Mouse (Mus musculus) heart, postnatal 0 days (tissue): ENCODE data around the gene Alas2. TPM values are rescaled to one million over a fixed set of nuclear protein-coding genes. Genes with fewer than 3 reads are reported as not detected.

Experiments
- ATAC-seq: fragments of 200-750 bp; cut with Nextera tagmentation; 2 replicates; pipeline ENCODE4 v1.8.0; 2017; ENCODE audit warnings: low read depth, moderate number of reproducible peaks, moderate library complexity; ENCODE audit not compliant: insufficient read depth
- DNase-seq: peaks from one replicate; pipeline ENCODE4 v3.0.0-alpha.2; 2016; ENCODE audit warnings: low spot score
- H3K27ac ChIP-seq: fragments of 300-500 bp; sonication (generic); 2 replicates; pipeline ENCODE4 v1.5.1; 2014; ENCODE audit warnings: low read depth, mild to moderate bottlenecking
- H3K27me3 ChIP-seq: fragments of 300-500 bp; sonication (generic); 2 replicates; pipeline ENCODE4 v1.6.1; 2014; ENCODE audit warnings: low read length, mixed read lengths; ENCODE audit not compliant: control insufficient read depth, insufficient read depth
- H3K36me3 ChIP-seq: fragments of 300-500 bp; sonication (generic); replicated peaks from 2 replicates; pipeline ENCODE4 v1.6.1; 2014; ENCODE audit warnings: low read length, mixed read lengths; ENCODE audit not compliant: control insufficient read depth, insufficient read depth
- H3K4me1 ChIP-seq: fragments of 300-500 bp; sonication (generic); 2 replicates; pipeline ENCODE4 v1.6.1; 2014; ENCODE audit warnings: antibody characterized with exemption; ENCODE audit not compliant: control insufficient read depth, insufficient read depth
- H3K4me2 ChIP-seq: fragments of 300-500 bp; sonication (generic); 2 replicates; pipeline ENCODE4 v1.6.1; 2014; ENCODE audit warnings: low read depth, mild to moderate bottlenecking, low read length, moderate library complexity
- H3K4me3 ChIP-seq: fragments of 300-500 bp; sonication (generic); 2 replicates; pipeline ENCODE4 v1.5.1; 2014; ENCODE audit warnings: low read depth, low read length
- H3K9ac ChIP-seq: fragments of 300-500 bp; sonication (generic); replicated peaks from 2 replicates; pipeline ENCODE4 v1.6.1; 2014; ENCODE audit warnings: low read depth, low read length, mixed read lengths
- H3K9me3 ChIP-seq: fragments of 300-500 bp; sonication (generic); replicated peaks from 2 replicates; pipeline ENCODE4 v1.6.1; 2016; ENCODE audit warnings: low read length; ENCODE audit not compliant: control insufficient read depth
- CTCF ChIP-seq: IDR thresholded peaks from 2 replicates; pipeline ENCODE4 v1.5.1; 2016; ENCODE audit warnings: antibody characterized with exemption, control low read depth, low read depth
- EP300 ChIP-seq: IDR thresholded peaks from 2 replicates; pipeline ENCODE4 v1.6.1; 2016; ENCODE audit warnings: antibody characterized with exemption, low read depth
- WGBS: fragments of 180-500 bp; shearing (Covaris S2); extraction: QIAGEN DNeasy Blood & Tissue Kit; methylation state at CpG from one replicate; pipeline ENCODE4 v1.1.7; 2014; 5-methylcytosine and 5-hydroxymethylcytosine counted together
- microRNA-seq: library from miRNA; unstranded; fragments of <30 nt; microRNA quantifications from one replicate; pipeline ENCODE4, GENCODE M21; 2016
- polyA plus RNA-seq: library from polyadenylated mRNA; unstranded; fragments of >200 nt; fragmentation: Nextera tagmentation; extraction: Ambion mirVana; gene quantifications from 2 replicates; pipeline ENCODE4 v1.2.1, GENCODE M21; 2015
- total RNA-seq: library from RNA; depleted of rRNA; stranded (reverse); fragments of >200 nt; gene quantifications from 2 replicates; pipeline ENCODE4 v1.2.3, GENCODE M21; 2014; ENCODE audit warnings: low replicate concordance; rRNA removed

The Alas2 gene
- total and polyA plus RNA-seq, 2 experiments from 2014 or later = 49.5 to 69.0 TPM

- DNase-seq = peak; percentile 9
- no peaks in the 10 kb centered on the region for H3K27me3 ChIP-seq
- H3K9me3 ChIP-seq = no peaks in the 10 kb centered on the region
- H3K36me3 ChIP-seq = no peaks in the 10 kb centered on the region
- peak overlapping the region; percentile 12; the same call in 1 of the 2 replicates for H3K4me2 ChIP-seq
- no peak overlapping the region for H3K9ac ChIP-seq
- 52% methylated on average over 12 of the region's 12 CpGs for WGBS
- peak overlapping the region; percentile 61 for H3K27ac ChIP-seq
- no peak for TF ChIP-seq EP300
- no peak for TF ChIP-seq CTCF
- H3K4me3 ChIP-seq = no peak overlapping the region
- peak; percentile 47; the same call in 1 of the 2 replicates for ATAC-seq
- H3K4me1 ChIP-seq = no peaks in the 10 kb centered on the region
Measured at GRCm38 (mm10) chrX:150593266-150594035, 46.3 kb downstream of the Alas2 start.

- Histone ChIP-seq H3K9me3 (no peaks in the 10 kb centered on the region), H3K4me1 (no peaks in the 10 kb centered on the region), H3K36me3 (no peaks in the 10 kb centered on the region), H3K9ac (no peak overlapping the region), H3K4me2 (no peak overlapping the region), H3K27ac (no peak overlapping the region), H3K4me3 (no peak overlapping the region), H3K27me3 (no peaks in the 10 kb centered on the region)
- DNase-seq (no peak), ATAC-seq (no peak)
- 48% methylated on average over 3 of the region's 3 CpGs for WGBS
- TF ChIP-seq CTCF (no peak), EP300 (no peak)
Measured at GRCm38 (mm10) chrX:150594176-150594575, 47.0 kb downstream of the Alas2 start.

- Histone ChIP-seq H3K4me1 (no peaks in the 10 kb centered on the region), H3K27ac (no peak overlapping the region), H3K27me3 (no peaks in the 10 kb centered on the region), H3K4me2 (no peak overlapping the region), H3K9me3 (no peaks in the 10 kb centered on the region), H3K36me3 (no peaks in the 10 kb centered on the region), H3K9ac (no peak overlapping the region), H3K4me3 (no peak overlapping the region)
- ATAC-seq (no peak), DNase-seq (no peak)
- 69% methylated on average over 9 of the region's 9 CpGs for WGBS
- TF ChIP-seq CTCF (no peak), EP300 (no peak)
Measured at GRCm38 (mm10) chrX:150595016-150595760, 48.0 kb downstream of the Alas2 start.

- no peak overlapping the region for H3K9ac ChIP-seq
- no peak overlapping the region for H3K27ac ChIP-seq
- DNase-seq = no peak
- no peaks in the 10 kb centered on the region for H3K27me3 ChIP-seq
- WGBS = 74% methylated on average over 2 of the region's 2 CpGs
- ATAC-seq = no peak
- no peaks in the 10 kb centered on the region for H3K9me3 ChIP-seq
- no peaks in the 10 kb centered on the region for H3K36me3 ChIP-seq
- H3K4me3 ChIP-seq = no peak overlapping the region
- no peaks in the 10 kb centered on the region for H3K4me1 ChIP-seq
- no peak overlapping the region for H3K4me2 ChIP-seq
- TF ChIP-seq CTCF (no peak), EP300 (no peak)
Measured at GRCm38 (mm10) chrX:150598882-150599281, 51.7 kb downstream of the Alas2 start.

Small RNAs within 50 kb of the gene (microRNA-seq; reads per million reads assigned to microRNA genes)
- not detected for gene Mir3620

Other genes with a start within 250 kb of the Alas2 start
- gene Tmem29, start 88.2 kb upstream of the Alas2 start, total RNA-seq = 0.92 and 9.0 TPM in 2 replicates
- 9.1 and 9.3 TPM in 2 replicates for gene Tmem29, start 88.2 kb upstream of the Alas2 start, polyA plus RNA-seq
- gene Pfkfb1, start 40.9 kb downstream of the Alas2 start, total RNA-seq = 1.5 and 10.6 TPM in 2 replicates
- gene Pfkfb1, start 40.9 kb downstream of the Alas2 start, polyA plus RNA-seq = 3.5 and 3.9 TPM in 2 replicates
- gene Apex2, start 42.5 kb downstream of the Alas2 start, total RNA-seq = 3.3 and 8.8 TPM in 2 replicates
- gene Apex2, start 42.5 kb downstream of the Alas2 start, polyA plus RNA-seq = 5.4 and 6.9 TPM in 2 replicates
- 15.0 and 19.9 TPM in 2 replicates for gene Tro, start 110.2 kb downstream of the Alas2 start, total RNA-seq
- gene Tro, start 110.2 kb downstream of the Alas2 start, polyA plus RNA-seq = 5.0 and 6.5 TPM in 2 replicates